Mouse (Mus musculus) liver, adult 2 months (tissue): ENCODE measurements at regions not wholly inside any gene's neighbourhood (a gene's known extent, or its start where the extent isn't known, plus 50 kb on each side); places are given as distances from the start of the nearest gene placed in this dataset.

Experiments used
- CTCF ChIP-seq: fragments of 200-500 bp; IDR thresholded peaks from 2 replicates; pipeline ENCODE4 v1.5.1; 2011; ENCODE audit warnings: low read depth, low read length, control low read depth
- POLR2A ChIP-seq: fragments of 200-500 bp; IDR thresholded peaks from 2 replicates; pipeline ENCODE4 v1.6.1; 2011; ENCODE audit warnings: low read length, control low read depth; ENCODE audit not compliant: insufficient read depth; ENCODE audit errors: extremely low read depth

DNA sequence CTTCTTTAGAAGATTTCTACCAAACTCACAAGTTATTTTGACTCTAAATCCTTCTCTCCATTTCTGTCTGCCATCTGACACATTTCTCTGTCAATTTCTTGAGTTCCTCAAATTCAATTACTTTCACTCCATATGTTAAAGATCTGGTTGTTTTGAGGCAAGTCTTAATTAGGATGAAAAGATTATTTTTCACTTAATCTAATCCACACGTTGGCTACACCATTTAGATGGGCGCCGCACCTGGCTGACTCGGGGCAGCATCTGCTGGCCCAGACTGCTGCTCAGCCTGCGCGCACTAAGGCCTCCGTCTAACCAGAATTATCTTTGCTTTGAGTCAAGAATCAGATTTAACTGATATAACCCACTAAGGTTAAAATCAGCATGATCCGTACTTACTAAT, 894.3 kb downstream of the Diaph3 start:
- no peak for TF ChIP-seq POLR2A
- TF ChIP-seq CTCF, result no peak
